Mouse (Mus musculus) liver, embryonic 14.5 days (tissue): ENCODE data around the gene Hes3. TPM values are rescaled to one million over a fixed set of nuclear protein-coding genes. Genes with fewer than 3 reads are reported as not detected.

ENCODE experiments used
- ATAC-seq: fragments of 200-750 bp; cut with Nextera tagmentation; 2 replicates; pipeline ENCODE4 v1.8.0; 2017; ENCODE audit warnings: moderate number of reproducible peaks, mild to moderate bottlenecking, moderate library complexity; ENCODE audit not compliant: insufficient read depth
- DNase-seq, 3 experiments: peaks; one replicate each; pipeline ENCODE4 v3.0.0-alpha.2; 2012 to 2013; ENCODE audit warnings: low read depth in 3 of 3, low spot score in 3 of 3
- H3K27ac ChIP-seq: fragments of 300-500 bp; sonication (generic); 2 replicates; pipeline ENCODE4 v1.5.1; 2014; ENCODE audit warnings: moderate library complexity, mild to moderate bottlenecking, control low read depth, inconsistent platforms
- H3K27me3 ChIP-seq: fragments of 300-500 bp; sonication (generic); 2 replicates; pipeline ENCODE4 v1.6.1; 2014; ENCODE audit warnings: mild to moderate bottlenecking, low read length, moderate library complexity; ENCODE audit not compliant: control insufficient read depth, insufficient read depth
- H3K36me3 ChIP-seq: fragments of 300-500 bp; sonication (generic); replicated peaks from 2 replicates; pipeline ENCODE4 v1.6.1; 2014; ENCODE audit warnings: low read depth; ENCODE audit not compliant: control insufficient read depth, insufficient read depth
- H3K4me1 ChIP-seq, 2 experiments: fragments of 200-500 bp in 1 of 2; fragments of 300-500 bp in 1 of 2; sonication (generic) in 1 of 2; replicated peaks; 2 replicates each; pipeline ENCODE4 v1.6.1; 2012 to 2014; ENCODE audit warnings: antibody characterized with exemption in 1 of 2, inconsistent platforms in 1 of 2, low read length in 1 of 2; ENCODE audit not compliant: control insufficient read depth in 2 of 2, insufficient read depth in 2 of 2
- H3K4me2 ChIP-seq: fragments of 300-500 bp; sonication (generic); 2 replicates; pipeline ENCODE4 v1.6.1; 2014; ENCODE audit warnings: low read depth, mild to moderate bottlenecking, control low read depth, moderate library complexity
- H3K4me3 ChIP-seq, 2 experiments: fragments of 200-500 bp in 1 of 2; fragments of 300-500 bp in 1 of 2; sonication (generic) in 1 of 2; 2 replicates each; pipeline ENCODE4 v1.5.1; 2012 to 2014; ENCODE audit warnings: low read depth in 2 of 2, low read length in 2 of 2, mild to moderate bottlenecking in 2 of 2, control low read depth in 1 of 2, inconsistent platforms in 1 of 2, moderate library complexity in 1 of 2; ENCODE audit not compliant: insufficient read depth in 1 of 2
- H3K9ac ChIP-seq: fragments of 300-500 bp; sonication (generic); replicated peaks from 2 replicates; pipeline ENCODE4 v1.6.1; 2014; ENCODE audit warnings: mild to moderate bottlenecking, control low read depth, moderate library complexity
- H3K9me3 ChIP-seq: fragments of 300-500 bp; sonication (generic); 2 replicates; pipeline ENCODE4 v1.6.1; 2016; ENCODE audit warnings: low read length, mixed read lengths; ENCODE audit not compliant: control insufficient read depth
- CTCF ChIP-seq: IDR thresholded peaks from 2 replicates; pipeline ENCODE4 v1.5.1; 2016; ENCODE audit warnings: antibody characterized with exemption, low read depth, control low read depth
- EP300 ChIP-seq: IDR thresholded peaks from 2 replicates; pipeline ENCODE4 v1.6.1; 2016; ENCODE audit warnings: antibody characterized with exemption, low read depth
- WGBS: fragments of 180-500 bp; shearing (Covaris S2); extraction: QIAGEN DNeasy Blood & Tissue Kit; methylation state at CpG from one replicate; pipeline ENCODE4 v1.1.7; 2014; ENCODE audit not compliant: insufficient replicate concordance; 5-methylcytosine and 5-hydroxymethylcytosine counted together
- polyA plus RNA-seq, 2 experiments: library from polyadenylated mRNA; depleted of rRNA in 1 of 2; stranded (reverse) in 1 of 2; unstranded in 1 of 2; fragments of >200 nt; fragmentation: Nextera tagmentation in 1 of 2; extraction: Ambion mirVana in 1 of 2; gene quantifications; 2 replicates each; pipeline versions ENCODE4 v1.2.1 to v1.2.3; 2012 to 2014

The Hes3 gene
- polyA plus RNA-seq, 2 experiments, result not detected

DNA sequence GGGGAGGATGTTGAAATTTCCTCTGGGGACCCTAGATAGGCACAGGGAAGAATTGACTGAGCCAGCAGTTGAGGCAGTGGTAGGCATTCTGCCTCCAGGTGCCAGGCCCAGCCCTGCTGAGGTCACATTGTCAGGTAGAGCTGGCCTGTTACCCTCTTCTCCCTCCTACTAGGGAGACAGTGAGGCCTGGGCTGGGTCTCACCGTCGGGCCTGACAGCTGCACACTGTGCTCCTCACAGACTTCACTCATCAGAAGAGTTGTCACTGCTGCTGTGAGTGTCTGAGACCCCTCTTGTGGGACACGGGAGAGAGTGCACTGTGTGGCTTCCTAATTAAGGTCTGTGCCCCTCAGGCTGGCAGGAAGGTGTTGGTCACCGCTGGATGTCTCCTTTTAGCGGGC lies 25.7 kb downstream of the Hes3 start:
- Histone ChIP-seq H3K4me1 (peaks cover 14 to 18% of the 10 kb centered on the region in 2 experiments), H3K36me3 (no peaks in the 10 kb centered on the region), H3K9ac (no peak overlapping the region), H3K27me3 (no peaks in the 10 kb centered on the region), H3K27ac (no peak overlapping the region), H3K4me3 (no peak overlapping the region), H3K4me2 (no peak overlapping the region), H3K9me3 (no peaks in the 10 kb centered on the region)
- no peak for DNase-seq
- 77% methylated on average over 5 of the region's 5 CpGs for WGBS
- ATAC-seq, result no peak
- TF ChIP-seq EP300 (no peak), CTCF (no peak)

DNA sequence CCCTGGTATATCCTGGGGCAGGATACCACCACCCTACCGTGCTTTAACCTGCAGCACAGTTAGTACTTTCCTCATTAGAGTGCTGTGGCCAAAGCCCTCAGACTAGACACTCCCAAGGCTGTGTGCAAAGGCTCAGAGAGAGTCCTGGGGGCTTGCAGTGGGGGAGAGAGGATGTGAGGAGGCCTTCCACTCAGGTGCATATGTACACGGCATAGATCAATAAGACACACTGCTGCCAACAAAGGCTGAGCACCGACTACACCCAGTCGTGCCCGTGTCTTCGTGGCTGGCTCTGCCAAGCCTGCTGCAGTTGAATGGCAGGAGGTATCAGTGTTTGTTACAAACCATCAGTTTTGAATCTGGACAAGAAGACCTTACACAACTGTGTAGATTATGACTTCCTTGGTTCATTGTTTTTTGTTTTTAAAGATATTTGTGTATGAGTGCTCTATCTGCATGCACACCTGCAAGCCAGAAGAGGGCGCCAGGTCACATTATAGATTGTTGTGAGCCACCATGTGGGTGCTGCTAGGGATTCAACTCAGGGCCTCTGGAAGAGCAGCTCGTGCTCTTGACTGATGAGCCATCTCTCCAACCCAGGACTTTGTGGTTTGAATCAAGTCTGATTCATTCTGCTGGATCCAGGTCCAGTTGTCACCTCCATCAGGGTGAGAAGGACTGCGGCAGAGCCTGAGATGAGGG lies 26.4 kb downstream of the Hes3 start:
- TF ChIP-seq CTCF (peak; percentile 58), EP300 (no peak)
- H3K9ac ChIP-seq, result no peak overlapping the region
- H3K27ac ChIP-seq, result no peak overlapping the region
- no peaks in the 10 kb centered on the region for H3K9me3 ChIP-seq
- H3K4me3 ChIP-seq, result no peak overlapping the region
- no peak overlapping the region for H3K4me2 ChIP-seq
- peaks cover 14 to 18% of the 10 kb centered on the region in 2 experiments for H3K4me1 ChIP-seq
- WGBS, result 83% methylated on average over 9 of the region's 9 CpGs
- no peak for ATAC-seq
- DNase-seq, result no peak
- no peaks in the 10 kb centered on the region for H3K36me3 ChIP-seq
- H3K27me3 ChIP-seq, result no peaks in the 10 kb centered on the region

DNA sequence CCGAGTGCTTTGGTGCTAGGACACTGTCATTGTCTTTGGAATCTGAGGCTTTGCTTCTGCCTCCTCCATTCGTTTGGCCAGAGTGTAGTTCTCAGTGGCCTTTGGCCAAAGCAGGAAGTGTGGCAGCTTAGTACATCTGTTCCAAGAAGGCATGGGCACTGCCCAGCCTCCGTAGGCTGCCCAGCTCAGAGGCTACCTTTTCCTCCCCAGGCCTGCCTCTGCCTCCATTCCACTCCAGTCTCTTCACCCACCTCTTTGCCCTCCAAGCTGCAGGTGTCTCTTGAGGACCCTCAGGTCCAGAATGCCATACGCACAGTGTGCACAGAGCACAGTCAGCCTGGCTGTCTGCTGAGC lies 27.3 kb downstream of the Hes3 start:
- TF ChIP-seq EP300, result no peak
- no peak for TF ChIP-seq CTCF
- 51% methylated on average over 4 of the region's 4 CpGs for WGBS
- H3K9me3 ChIP-seq, result no peaks in the 10 kb centered on the region
- H3K27ac ChIP-seq, result peak overlapping the region; percentile 49
- H3K4me3 ChIP-seq, result no peak overlapping the region
- H3K4me2 ChIP-seq, result peak overlapping the region; percentile 50
- H3K4me1 ChIP-seq, result peaks cover 14 to 18% of the 10 kb centered on the region in 2 experiments
- peak overlapping the region; percentile 33; the same call in 1 of the 2 replicates for H3K9ac ChIP-seq
- no peaks in the 10 kb centered on the region for H3K36me3 ChIP-seq
- no peak for DNase-seq
- ATAC-seq, result peak; percentile 4; the same call in 1 of the 2 replicates
- H3K27me3 ChIP-seq, result no peaks in the 10 kb centered on the region

DNA sequence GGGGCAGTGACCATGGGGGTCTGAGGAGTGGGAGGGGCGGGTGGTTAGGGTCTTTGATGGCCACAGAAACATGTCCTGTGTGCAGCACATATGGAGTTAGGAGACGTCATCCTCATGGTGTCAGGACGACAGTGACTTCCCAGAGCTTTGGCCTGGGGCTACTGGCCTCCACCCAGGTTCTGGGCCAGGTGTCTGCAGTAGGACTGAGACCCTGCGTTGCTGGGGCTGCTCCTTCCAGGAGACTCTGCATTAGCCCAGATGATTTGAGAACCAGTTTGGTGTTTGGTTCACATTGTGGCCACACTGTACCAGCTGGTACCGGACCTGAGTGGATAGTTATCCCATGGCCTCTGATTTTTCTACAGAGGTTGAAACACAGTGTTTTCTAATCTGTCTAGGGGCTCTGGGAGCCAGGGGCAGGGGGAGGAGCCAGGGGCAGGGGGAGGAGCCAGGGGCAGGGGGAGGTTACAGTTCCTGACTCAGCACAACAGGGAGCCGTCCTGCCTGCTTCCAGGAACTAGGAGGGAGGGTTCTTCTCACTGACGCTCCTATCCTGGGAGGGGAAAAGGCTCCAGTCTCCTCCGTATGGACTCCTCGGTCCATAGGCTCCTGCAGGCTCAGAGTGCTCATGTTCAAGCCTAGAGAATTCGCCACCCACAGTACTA lies 27.8 kb downstream of the Hes3 start:
- no peak for TF ChIP-seq EP300
- TF ChIP-seq CTCF, result no peak
- H3K4me3 ChIP-seq, result no peak overlapping the region
- ATAC-seq (peak; percentile 79), DNase-seq (peak; percentile 24 to 66 (median 40))
- H3K4me2 ChIP-seq, result peak overlapping the region; percentile 51
- H3K27ac ChIP-seq, result peak overlapping the region; percentile 52
- H3K27me3 ChIP-seq, result no peaks in the 10 kb centered on the region
- H3K4me1 ChIP-seq, result peaks cover 14 to 18% of the 10 kb centered on the region in 2 experiments
- peak overlapping the region; percentile 33; the same call in 1 of the 2 replicates for H3K9ac ChIP-seq
- no peaks in the 10 kb centered on the region for H3K36me3 ChIP-seq
- 34% methylated on average over 10 of the region's 10 CpGs for whole genome bisulfite sequencing
- H3K9me3 ChIP-seq, result no peaks in the 10 kb centered on the region

DNA sequence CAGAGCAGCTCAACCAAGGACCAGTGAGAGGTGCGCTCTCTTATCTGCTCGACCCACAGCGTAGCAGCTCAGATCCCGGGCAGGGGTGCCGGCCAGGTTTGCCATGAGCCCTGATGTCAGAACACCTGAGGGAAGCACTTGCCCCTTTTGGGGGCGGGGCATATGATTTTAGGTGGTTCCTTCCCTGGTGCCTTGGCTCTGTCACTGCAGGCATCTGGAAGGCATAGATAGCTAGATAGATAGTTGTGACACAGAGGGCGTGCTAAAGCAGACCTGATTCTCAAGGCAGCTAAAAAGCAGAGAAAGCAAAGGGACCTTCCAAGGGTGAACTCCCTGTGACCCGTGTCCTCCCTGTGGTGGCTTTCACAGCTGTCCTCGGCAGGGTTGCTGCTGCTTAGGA lies 28.4 kb downstream of the Hes3 start:
- no peak overlapping the region for H3K9ac ChIP-seq
- H3K4me3 ChIP-seq, result no peak overlapping the region
- no peaks in the 10 kb centered on the region for H3K36me3 ChIP-seq
- peak; percentile 72 for ATAC-seq
- DNase-seq, result peak; percentile 40 to 66 (median 49)
- peak overlapping the region; percentile 51 for H3K4me2 ChIP-seq
- H3K9me3 ChIP-seq, result no peaks in the 10 kb centered on the region
- TF ChIP-seq EP300 (0 out of 2 replicates have a peak, but pooled peaks have one; percentile 22), CTCF (no peak)
- H3K27me3 ChIP-seq, result no peaks in the 10 kb centered on the region
- H3K4me1 ChIP-seq, result peaks cover 14 to 18% of the 10 kb centered on the region in 2 experiments
- 46% methylated on average over 9 of the region's 9 CpGs for WGBS
- peak overlapping the region; percentile 52 for H3K27ac ChIP-seq
